Mouse (Mus musculus): Measurements from ENCODE around the gene Sumo3.

DNA sequence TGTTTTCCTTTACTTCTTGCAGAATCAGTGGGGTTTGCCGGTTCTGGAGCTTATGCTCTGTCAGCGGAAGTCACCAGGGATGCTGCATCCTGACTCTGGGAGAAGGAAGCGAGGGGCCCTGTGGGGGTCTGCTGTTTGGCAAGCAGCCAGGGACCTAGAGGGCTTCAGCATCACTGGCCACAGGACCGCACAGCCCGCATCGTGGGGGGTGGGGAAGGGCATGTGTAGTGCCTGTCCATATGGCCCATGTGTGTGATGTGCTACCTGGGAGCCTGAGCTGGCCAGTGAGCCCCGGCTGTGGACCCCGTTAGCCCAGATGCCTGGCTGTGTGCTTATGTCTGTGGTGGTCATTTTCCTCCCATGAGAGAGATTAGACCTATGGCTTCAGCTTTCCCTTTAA is 16.1 kb upstream of the Sumo3 start:
- no peak for TF ChIP-seq CTCF (IDR thresholded peaks at IDR 0.05; ENCODE audit: control insufficient read depth, insufficient read depth, insufficient read length)
- TF ChIP-seq USF1 (IDR thresholded peaks at IDR 0.05; ENCODE audit: low read depth), result no peak
- TF ChIP-seq MAX (IDR thresholded peaks at IDR 0.05), result no peak
- TF ChIP-seq MYOG (IDR thresholded peaks at IDR 0.05; ENCODE audit: control insufficient read depth, extremely low read depth, insufficient read length), result no peak
